Mouse (Mus musculus) thymus, postnatal 14 days (tissue): ENCODE measurements around the gene Phf23.
A peak's percentile ranks its signal among the peaks of the same experiment; 100 is the strongest.

Experiments
- DNase-seq: peaks from one replicate; pipeline ENCODE4 v3.0.0; 2021

The Phf23 gene

DNA sequence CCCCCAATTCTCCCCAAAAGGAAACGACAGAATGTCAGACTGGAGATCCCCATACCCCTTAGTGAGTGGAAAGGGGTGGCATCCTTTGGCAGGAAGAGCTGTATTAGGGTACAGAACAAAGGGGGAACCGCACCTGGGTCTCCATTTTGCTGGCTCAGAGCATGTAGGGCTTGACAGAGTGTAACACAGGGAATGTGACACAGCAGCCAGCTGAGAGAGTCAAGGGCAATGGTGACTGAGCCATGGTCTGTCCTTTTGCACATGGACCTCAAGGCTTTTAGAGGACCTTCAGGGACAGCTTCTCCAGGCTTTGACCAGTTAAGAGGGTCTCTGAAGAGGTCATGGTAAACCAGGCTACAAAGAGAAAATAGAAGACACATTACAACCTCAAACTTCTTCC is 20.7 kb upstream of the Phf23 start:
- no peak for DNase-seq

DNA sequence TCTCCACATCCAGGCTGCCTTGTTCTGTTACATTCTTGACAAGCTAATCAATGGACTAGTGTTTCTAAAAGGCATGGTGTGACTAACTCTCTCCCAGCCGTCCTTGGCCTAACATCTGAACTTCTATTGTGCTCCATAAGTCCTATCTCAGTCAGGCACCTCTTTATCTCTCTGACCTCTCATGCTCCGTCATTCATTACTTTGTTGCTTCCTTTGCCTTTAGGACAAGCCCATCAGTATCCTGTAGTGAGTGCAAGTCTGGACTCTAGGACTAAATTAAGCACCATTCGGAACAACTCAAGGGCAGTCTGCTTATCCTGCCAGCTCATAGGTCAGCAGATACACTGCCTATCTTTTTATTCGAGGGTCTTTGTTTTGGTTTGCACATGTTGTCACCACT is 19.3 kb upstream of the Phf23 start:
- DNase-seq: no peak

DNA sequence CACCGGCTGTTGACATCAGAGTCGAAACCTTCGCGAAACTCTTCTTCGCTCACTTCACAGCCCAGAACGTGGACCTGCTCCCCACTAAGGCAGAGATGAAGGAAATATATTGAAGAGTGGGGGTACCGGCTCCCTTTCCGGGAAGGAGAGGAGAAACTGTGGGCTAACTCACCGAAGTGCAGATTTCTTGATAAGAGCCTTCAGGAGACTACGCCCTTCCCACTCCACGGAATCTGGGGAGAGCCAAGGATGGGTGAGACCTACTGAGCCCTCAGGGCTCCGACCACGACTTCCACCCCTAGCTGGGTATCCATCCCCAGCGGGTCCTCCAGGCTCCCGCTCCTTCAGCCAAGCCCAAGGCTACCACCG is 15.8 kb upstream of the Phf23 start:
- DNase-seq: no peak

DNA sequence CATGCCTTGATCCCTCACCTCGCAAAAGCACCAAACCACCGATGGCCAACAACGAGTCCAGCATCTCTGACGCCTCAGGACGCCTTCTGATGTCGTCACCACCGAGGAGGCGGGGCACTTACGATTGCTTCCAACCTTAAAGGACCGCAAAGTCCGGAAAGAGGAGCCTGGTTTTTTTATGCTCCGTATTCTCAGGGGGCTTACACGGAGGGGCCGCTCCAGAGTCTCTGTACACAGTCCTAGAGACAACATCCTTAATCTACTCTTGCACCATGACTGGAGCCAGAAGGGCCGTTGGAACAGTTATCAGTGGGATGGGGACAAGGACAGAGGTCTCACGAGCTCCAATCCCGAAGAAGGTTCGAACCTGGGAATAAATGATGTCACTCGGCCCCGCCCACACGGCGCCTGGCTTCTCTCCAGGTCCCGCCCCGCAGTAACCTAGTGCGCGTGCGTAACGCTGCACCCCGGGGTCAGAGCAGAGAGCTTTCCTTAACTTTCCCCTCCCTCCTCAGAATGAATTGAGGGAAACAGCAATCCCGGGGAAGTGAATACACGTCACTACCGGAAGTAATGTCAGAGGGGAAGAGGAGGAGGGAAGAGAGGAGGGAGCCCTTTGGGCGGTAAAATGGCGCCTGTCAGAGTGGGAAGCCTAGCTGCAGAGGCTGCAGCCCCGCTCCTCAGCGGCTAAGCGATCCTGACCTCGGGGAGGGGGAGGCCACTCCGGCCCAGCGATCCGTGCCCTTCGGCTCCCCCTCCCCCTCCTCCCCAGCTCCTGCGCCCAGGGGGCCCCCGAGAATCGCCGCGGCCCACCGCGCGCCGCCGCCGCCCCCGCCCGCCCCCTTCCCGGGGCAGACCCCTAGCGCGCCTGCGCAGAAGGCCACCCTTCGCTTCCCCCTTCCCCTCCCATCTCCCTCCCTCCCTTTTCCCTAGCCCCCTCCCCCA is 15.1 kb upstream of the Phf23 start:
- DNase-seq: peak; percentile 91

DNA sequence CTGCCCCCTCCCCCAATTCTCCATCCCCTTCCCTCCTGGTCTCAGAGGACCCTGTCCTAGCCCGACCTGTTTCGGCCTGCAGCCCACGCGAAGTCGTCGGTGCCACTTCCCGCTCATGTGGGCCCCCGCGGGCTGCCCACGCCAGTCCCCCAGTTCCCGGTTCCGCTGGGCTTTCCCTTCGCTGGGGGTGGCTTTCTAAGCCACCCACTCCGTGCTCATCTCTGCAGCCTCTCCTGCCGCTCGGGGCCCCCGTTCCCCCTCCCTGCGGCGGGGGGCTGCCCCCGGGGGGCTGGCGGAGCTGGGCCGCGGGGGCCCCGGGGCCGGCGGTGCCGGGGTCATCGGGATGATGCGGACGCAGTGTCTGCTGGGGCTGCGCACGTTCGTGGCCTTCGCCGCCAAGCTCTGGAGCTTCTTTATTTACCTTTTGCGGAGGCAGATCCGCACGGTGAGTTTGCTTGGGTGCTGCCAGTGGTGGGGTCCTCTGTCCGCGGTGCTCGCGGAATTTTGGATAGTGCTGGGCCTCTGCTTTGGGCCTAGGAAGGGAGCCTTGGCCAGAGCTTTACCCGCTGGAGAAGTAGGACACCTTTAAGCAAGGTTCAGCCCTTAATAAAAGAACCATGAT is 14.3 kb upstream of the Phf23 start, which contains the start of gene Ctdnep1:
Gene Ctdnep1 (plus strand): TSS at position 16 of the 622 bp plus-strand sequence.
- DNase-seq: no peak

DNA sequence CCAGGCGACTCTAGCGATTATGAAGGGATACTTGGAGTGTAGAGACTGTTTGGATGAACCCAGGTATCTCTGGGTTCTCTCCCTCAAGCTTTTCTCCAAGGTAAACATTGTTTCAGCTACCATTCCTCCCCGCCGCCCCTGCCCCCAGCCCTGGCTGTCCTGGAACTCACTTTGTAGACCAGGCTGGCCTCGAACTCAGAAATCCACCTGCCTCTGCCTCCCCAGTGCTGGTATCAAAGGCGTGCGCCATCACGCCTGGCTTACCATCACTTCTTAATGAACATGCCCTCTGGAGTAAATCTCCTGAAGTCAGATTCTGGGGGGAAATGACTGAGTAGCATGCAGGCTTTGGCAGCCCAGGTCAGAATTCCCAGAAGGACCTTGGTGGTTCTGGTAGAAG is 13.4 kb upstream of the Phf23 start, which contains the start of gene Elp5:
Gene Elp5 (minus strand): TSS at position 293 of the 400 bp plus-strand sequence.
- no peak for DNase-seq

DNA sequence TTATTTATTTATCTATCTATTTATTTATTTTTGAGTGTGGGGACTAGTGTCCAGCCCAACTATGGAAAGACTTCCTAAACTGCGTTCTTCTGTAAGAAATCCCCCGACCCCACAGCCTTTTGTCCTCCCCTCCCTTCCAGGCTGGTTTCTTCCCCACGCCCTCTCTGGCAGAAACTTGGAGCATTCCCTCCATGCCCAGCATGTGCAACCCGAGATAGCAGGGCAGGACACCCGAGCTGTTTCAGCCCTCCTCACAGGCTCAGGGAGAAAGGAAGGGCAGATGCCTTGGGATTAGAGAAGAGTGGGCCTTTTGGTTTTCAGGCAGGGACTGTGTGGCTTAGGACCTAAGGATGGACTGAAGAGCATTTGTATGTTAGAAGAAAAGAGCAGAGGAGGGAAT is 12.7 kb upstream of the Phf23 start:
- no peak for DNase-seq

DNA sequence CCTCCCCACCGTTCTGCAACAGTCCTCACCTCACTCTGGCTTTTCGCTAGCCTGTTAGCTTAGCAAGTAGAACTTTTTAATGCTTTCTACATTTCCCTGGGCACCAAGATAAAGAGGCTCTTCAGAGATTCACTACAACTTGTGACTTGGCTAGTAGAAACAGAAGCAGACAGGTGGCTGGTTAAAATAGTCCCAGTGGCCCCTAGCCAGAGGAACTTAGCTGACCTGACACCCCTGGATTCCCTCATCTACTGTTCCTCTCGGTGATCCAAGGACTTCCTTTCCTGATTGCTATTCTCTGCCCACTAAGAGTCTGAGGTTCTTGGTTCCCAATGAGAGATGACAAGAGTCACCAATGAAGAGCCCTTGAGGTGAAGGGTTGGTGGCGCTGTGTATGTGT is 12.2 kb upstream of the Phf23 start:
- DNase-seq: no peak

DNA sequence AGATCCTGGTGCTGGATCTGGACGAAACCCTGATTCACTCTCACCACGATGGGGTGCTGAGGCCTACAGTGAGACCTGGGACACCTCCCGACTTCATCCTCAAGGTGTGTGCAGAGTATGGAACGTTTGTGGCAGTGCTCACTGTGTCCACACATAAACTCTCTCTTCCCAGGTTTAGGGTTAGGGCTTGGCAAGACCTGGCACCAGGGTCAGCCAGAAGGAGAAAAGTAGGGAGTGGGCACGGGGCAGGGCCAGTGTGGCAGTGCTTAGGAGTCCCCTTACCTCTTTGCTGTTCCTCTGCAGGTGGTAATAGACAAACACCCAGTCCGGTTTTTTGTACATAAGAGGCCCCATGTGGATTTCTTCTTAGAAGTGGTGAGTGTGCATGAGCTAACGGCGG is 11.1 kb upstream of the Phf23 start:
- no peak for DNase-seq

DNA sequence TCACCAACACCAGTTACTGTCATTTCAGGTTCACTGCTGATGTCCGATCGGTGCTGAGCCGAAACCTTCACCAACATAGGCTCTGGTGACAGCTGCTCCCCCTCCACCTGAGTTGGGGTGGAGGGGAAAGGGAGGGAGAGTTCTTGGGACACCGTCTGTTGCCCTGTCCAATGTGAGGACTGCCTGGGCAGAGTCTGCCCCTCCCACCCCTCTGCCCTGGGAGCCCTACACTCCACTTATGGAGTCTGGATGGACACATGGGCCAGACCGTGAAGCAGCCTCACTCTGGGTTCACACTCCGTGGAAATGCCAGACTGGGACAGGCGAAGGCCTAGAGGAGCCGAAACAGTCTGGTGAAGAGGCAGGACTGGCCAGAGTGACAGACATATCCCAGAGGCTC is 5.6 kb upstream of the Phf23 start:
- DNase-seq: no peak

DNA sequence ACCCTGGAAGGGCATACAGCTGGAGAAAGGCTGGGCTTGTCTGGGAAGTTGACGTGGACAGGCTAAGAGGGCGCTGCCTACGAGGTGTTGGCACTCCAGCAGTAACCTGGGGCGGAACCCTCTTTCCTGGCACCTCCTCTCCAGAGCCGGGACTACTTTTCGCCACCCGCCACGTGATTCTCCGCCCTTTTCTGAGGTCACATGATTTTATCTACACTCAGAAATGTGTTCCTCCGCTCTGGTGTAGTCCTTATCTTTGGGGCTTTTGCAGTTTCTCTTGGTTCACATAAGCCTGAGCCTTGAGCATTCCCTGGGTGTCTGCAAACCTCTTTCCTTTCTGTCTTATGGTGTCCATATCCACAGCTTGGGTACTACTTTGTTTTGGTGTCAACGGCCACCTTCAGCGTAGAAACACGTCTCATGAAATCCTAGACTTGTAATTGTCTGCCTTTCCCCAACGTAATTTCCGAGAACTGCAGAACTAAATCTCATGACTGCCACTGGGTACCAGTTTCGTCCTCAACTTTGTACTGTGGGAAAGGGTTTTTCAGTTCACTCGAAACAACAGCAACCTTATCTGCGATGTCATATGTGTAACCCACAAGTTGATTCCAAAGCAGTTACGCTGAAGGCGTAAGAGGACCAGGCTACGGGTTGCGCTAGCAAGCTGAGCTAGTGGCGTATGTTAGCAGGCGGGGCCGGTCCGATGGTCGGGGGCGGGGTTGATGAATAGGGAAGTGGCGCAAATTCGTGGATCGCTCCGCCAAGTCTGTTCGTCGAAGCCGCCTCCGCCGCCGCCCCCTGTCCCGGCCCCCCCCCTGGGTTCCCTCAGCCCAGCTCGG is 4.5 kb upstream of the Phf23 start, which contains the start of gene Gabarap:
Gene Gabarap (plus strand): TSS at position 294 of the 842 bp plus-strand sequence.
- peak; percentile 96 for DNase-seq

DNA sequence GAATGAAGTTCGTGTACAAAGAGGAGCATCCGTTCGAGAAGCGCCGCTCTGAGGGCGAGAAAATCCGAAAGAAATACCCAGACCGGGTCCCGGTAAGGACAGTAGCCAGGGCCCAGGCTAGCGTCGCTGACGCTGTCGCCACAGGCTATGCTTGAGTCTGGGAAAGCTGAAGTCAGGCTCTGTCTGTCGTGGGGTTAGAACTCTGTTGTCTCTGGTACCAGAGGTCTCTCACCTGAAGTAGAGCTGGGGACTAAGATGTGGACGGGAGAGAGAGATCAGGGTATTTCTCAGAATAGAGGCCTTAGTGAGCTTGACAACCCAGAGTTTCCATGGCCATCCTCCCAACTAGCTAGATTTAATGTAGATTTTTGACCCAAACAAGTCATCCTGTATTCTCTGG is 3.9 kb upstream of the Phf23 start:
- DNase-seq: no peak

DNA sequence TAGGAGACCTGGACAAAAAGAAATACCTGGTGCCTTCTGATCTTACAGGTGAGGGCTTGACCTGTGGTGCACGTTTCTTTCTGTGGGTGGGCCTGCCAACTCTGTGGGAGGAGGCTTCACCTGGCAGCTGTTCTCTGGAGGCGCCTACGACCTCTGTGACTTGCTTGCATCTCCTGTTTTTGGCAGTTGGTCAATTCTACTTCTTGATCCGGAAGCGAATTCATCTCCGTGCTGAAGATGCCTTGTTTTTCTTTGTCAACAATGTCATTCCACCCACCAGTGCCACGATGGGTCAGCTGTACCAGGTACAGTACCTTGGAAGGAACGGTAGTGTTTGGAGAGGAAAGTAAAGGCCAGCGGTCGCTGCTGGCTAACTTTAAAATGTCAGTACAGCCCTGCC is 3.2 kb upstream of the Phf23 start:
- no peak for DNase-seq

DNA sequence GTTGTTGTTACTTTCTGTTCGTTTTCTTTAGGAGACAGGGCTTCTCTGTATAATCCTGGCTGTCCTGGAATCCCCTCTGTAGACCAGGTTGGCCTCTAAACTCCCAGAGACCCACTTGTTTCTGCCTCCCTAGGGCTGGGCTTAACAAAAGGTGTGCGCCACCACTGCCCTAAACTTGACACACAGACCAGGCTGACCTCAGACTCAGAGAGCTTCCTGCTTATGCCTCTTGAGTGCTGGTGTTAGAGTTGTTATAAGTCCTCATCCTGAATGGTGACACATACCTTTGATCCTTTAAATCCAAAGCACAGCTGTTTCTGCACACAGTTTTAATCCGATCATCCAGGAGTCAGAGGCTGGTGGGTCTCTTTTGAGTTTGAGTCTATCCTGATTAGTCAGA is 2.6 kb upstream of the Phf23 start:
- no peak for DNase-seq

DNA sequence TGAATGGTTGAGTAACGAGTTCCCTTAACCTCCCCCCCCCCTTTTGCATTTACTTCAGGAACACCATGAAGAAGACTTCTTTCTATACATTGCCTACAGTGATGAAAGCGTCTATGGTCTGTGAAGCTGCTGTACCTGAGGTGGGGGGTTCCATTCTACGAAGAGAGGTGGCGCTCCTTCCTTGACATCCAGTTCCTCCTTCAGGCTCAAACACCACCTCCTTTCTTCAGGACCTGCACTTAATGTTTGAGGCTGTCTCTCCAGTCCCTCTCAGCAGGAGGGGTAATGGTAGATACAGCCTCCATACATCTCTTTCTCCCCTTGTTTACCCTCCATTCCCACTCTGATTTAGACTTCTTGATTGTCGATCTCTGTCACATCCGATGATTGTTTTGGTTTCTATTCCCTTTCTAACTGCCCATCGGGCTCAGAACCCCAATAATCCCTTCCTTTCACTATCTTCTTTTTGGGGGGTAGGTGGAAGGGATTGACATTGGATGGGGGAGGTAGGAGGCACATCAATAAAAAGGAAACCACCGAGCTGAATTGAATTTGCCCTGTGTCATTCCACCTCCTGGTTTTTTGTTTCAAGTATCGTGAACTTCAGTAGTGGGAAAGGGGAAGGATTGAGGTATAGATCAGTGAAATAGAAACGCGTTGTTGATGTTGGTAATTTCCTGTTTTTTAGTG is 1.0 kb upstream of the Phf23 start:
- DNase-seq: no peak

DNA sequence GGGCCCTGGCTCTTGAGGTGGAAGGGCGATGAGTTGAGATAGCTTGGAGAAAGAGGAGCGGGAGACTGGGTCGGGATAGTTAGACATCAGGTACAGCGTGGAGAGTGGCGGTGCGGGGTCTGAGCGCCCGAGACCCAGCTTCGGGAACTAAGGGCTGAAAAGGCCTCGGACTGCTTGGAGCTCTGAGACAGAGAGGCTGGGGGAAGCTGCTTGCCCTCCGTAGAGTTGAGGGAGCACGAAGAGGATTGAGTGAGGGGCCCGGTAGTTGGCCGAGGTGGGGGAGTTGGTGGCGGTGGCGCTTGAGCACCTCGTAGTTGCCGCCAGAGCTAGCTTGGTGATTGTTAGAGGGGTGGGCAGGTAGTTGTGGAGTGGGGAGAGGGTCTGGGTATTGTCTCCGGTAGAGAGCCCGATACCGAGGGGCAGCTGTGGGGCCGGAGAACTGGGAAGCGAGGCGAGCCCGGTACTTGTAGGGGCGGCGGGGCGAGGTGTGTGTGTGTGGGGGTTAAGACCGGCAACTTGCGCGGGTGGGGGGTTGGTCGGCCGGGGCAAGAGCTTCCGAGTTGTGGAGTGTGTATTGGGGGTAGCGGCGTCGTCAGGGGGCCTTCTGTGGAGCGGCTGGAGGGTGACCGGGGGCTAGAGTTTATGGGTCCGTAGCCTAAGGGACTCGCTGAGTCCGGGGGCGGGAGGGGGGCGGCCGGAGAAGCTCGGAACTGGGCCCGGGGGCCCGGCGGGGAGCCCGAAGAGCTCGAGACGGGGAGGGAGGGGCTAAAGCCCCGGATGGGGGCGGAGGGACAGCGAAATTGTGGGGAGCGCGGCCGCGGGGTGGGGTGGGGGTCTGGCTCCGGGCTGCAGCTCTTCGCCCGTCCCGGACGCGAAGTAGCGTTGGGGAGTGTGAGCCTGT is 834 bp downstream of the Phf23 start:
- DNase-seq: peak; percentile 83

DNA sequence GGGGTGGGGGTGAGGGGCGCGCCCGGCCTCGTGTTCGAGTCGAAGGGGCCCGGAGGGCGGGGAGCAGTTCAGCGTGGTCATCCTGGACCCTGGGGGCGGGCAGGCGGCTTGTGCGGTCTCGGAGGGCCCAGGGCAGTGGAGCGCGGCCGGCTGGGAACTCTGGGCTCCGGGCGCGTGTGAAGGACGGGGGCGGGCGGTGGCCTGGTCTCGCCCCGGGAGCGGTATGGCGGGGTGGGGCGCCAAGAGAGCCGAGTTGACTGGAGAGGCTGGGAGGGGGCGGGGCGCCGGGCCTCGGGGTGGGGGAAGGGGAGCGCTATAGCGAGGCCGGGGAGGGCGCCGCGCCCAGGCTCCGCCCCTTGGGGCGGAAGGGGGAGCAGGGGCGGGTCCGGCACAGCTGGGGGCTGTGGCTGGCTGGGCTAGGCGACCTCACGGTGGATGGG is 1.5 kb downstream of the Phf23 start:
- peak; percentile 95 for DNase-seq

DNA sequence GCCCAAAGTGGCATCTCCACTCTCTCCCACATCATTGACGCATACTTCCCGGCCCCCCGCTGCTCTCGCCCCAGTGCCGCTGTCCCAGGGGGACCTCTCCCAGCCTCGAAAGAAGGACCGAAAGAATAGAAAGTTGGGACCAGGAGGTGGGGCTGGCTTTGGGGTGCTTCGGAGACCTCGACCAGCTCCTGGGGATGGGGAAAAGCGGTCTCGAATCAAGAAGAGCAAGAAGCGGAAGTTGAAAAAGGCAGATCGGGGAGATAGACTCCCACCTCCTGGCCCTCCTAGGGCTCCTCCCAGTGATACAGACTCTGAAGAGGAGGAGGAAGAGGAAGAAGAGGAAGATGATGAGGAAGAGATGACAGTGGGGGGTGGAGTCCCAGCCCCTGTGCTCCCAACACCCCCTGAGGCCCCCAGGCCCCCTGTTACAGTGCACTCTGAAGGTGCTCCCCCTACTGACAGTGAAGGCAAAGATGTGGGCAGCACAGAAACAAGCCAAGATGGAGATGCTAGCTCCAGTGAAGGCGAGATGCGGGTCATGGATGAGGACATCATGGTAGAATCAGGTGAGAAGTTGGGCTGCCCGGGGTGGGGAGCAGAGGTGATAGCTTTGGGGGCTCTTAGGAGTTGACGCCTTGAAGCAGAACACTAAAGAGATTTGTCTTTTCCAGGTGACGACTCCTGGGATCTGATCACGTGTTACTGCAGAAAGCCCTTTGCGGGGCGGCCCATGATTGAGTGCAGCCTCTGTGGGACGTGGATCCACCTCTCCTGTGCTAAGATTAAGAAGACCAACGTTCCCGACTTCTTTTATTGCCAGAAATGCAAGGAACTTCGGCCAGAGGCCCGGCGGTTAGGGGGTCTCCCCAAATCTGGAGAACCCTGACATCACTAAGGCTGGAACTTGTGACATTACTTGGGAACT is 3.3 kb downstream of the Phf23 start:
- DNase-seq: peak; percentile 46

DNA sequence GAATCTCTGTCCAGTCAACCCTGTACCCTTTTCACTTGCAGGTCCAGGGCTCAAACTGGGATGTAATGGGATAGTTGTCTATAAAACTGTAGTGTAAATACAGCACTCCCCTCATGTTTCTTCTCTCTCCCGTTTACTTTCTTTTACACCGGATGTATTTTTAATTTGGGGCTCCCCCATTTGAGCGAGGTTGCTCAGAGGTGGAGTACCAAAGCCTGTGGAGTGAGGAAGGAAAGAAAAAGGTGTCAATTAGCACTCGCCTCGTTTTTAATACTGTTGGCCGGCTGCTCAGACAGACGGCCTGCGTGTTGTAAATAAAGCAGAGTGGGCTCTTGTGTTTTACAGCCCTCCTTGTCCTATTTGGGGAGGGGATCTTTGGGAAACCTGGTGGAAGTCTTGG is 4.1 kb downstream of the Phf23 start:
- no peak for DNase-seq

DNA sequence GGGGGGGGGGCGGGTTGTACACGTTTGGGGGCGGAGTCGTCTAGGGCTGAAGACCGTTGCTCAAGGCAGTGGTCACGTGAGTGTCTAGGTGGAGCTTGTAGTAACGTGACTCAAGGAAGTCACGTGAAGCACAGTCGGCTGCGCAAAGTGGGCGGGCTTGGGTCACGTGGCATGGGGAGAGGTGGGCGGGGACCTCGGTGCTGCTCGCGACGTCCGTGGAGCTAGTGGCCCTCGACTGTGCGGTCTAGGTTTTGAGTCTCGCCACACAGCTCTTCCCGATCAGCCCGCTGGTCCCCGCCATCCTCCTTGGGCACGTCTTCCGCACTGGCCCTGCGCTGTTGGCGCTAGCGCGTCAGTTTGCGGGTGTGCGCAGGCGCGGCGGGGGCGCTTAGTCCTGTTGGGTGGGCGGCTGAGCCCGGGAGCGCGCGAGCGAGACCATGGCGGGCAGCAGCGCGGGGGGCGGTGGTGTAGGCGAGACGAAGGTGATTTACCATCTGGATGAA is 4.9 kb downstream of the Phf23 start, which contains the start of gene Dvl2:
Gene Dvl2 (plus strand): TSS at position 200 of the 503 bp plus-strand sequence.
- peak; percentile 91 for DNase-seq
